Mouse (Mus musculus) sigmoid colon, adult 10 weeks (tissue): ENCODE measurements around the gene Man1a2. TPM values are rescaled to one million over a fixed set of nuclear protein-coding genes. Genes with fewer than 3 reads are reported as not detected.

ENCODE experiments used
- polyA plus RNA-seq: library from polyadenylated mRNA; stranded (reverse); fragments of 350-450 nt; fragmentation: Illumina TruSeq; extraction: RNeasy Lipid Tissue Mini Kit (QIAGEN cat#74804); gene quantifications from one replicate; pipeline ENCODE4 v1.2.3, GENCODE M21; 2014; ENCODE audit warnings: low read depth, low replicate concordance

Gene Man1a2
- polyA plus RNA-seq = 116 TPM

DNA sequence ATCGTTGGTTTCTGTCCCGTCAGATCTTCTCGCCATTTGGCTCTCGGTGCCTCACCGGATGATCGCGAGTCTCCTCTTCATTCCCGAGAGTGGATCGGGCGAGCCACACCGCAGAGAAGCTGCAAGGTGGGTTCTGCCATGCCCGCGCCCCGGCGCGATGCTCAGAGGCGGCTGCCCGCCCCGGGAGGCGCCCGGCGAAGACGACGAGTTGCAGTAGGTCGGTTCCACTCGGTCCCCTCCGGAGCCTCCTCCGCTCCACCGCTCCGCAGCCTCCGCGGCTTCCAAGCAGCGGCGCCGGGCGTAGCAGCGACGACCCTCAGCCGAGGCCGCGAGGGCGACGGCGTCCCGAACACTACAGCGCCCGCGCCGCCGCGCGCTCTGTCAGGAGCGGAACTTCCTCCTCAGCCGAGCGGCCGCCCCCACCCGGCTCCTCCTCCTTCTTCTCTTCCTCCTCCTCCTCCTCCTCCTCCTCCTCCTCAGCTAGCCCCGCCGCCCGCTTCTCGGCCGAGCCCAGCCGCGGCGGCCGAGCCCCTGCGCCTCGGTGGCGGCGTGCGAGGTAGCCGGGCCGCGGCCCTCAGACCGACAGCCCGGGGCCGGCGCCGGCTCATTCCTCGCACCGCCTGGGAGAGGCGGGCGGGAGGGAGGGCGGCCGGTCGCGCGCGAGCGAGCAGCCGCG is at the start of gene Man1a2:
Gene Man1a2 (minus strand): TSS at position 417 of the 676 bp plus-strand sequence.

Other genes with a start within 250 kb of the Man1a2 start
- 15.8 TPM for gene Tent5c, start 196.2 kb downstream of the Man1a2 start, polyA plus RNA-seq
- gene Vtcn1, start 140.0 kb upstream of the Man1a2 start, polyA plus RNA-seq = 2.5 TPM
- 0.28 TPM for gene Trim45, start 236.7 kb upstream of the Man1a2 start, polyA plus RNA-seq